Mouse (Mus musculus): ENCODE data around the gene Mre11a.
A peak's percentile ranks its signal among the peaks of the same experiment; 100 is the strongest.

Mre11a gene

GRCm38 (mm10) chr9:14784039-14785002 lies at the start of gene Mre11a, which contains the start of gene Ankrd49:
Gene Mre11a (plus strand): TSS chr9:14784654.
Gene Ankrd49 (minus strand): TSS chr9:14784856.
- DNase-seq (ENCODE audit: low spot score), result peak; percentile 95

- no peak for DNase-seq (ENCODE audit: low spot score)
Observed at GRCm38 (mm10) chr9:14739498-14740150, 44.8 kb upstream of the Mre11a start.

GRCm38 (mm10) chr9:14740151-14740924 lies 44.1 kb upstream of the Mre11a start, which contains the start of gene Piwil4:
Gene Piwil4 (minus strand): TSS chr9:14740733.
- no peak for DNase-seq (ENCODE audit: low spot score)

- DNase-seq (ENCODE audit: low spot score), result no peak
Observed at GRCm38 (mm10) chr9:14750901-14751502, 33.5 kb upstream of the Mre11a start.

- DNase-seq (ENCODE audit: low spot score), result no peak
Observed at GRCm38 (mm10) chr9:14751503-14752000, 32.9 kb upstream of the Mre11a start.

GRCm38 (mm10) chr9:14752001-14752522 lies 32.4 kb upstream of the Mre11a start, which contains the start of gene Fut4:
Gene Fut4 (minus strand): TSS chr9:14752393.
- DNase-seq (ENCODE audit: low spot score), result no peak

- no peak for DNase-seq (ENCODE audit: low spot score)
Observed at GRCm38 (mm10) chr9:14753947-14754346, 30.5 kb upstream of the Mre11a start.

- DNase-seq (ENCODE audit: low spot score), result no peak
Observed at GRCm38 (mm10) chr9:14754469-14754868, 30.0 kb upstream of the Mre11a start.

- DNase-seq (ENCODE audit: low spot score), result no peak
Observed at GRCm38 (mm10) chr9:14758590-14758989, 25.9 kb upstream of the Mre11a start.

- no peak for DNase-seq (ENCODE audit: low spot score)
Observed at GRCm38 (mm10) chr9:14759261-14759660, 25.2 kb upstream of the Mre11a start.

- peak; percentile 39 for DNase-seq (ENCODE audit: low spot score)
Observed at GRCm38 (mm10) chr9:14764765-14765164, 19.7 kb upstream of the Mre11a start.

- DNase-seq (ENCODE audit: low spot score), result no peak
Observed at GRCm38 (mm10) chr9:14769811-14770210, 14.6 kb upstream of the Mre11a start.

GRCm38 (mm10) chr9:14770803-14771471 lies 13.5 kb upstream of the Mre11a start, which contains the start of gene 1700012B09Rik:
Gene 1700012B09Rik (minus strand): TSS chr9:14771030.
- no peak for DNase-seq (ENCODE audit: low spot score)

- no peak for DNase-seq (ENCODE audit: low spot score)
Observed at GRCm38 (mm10) chr9:14772074-14772473, 12.4 kb upstream of the Mre11a start.

- DNase-seq (ENCODE audit: low spot score), result no peak
Observed at GRCm38 (mm10) chr9:14773813-14774212, 10.6 kb upstream of the Mre11a start.

GRCm38 (mm10) chr9:14778341-14778740 lies 6.1 kb upstream of the Mre11a start:
- no peak for DNase-seq (ENCODE audit: low spot score)

GRCm38 (mm10) chr9:14787356-14787755 lies 2.9 kb downstream of the Mre11a start:
- DNase-seq (ENCODE audit: low spot score), result no peak

GRCm38 (mm10) chr9:14805714-14806113 lies 21.3 kb downstream of the Mre11a start:
- DNase-seq (ENCODE audit: low spot score), result no peak

GRCm38 (mm10) chr9:14806786-14807185 lies 22.3 kb downstream of the Mre11a start:
- DNase-seq (ENCODE audit: low spot score), result no peak

GRCm38 (mm10) chr9:14810111-14810510 lies 25.7 kb downstream of the Mre11a start:
- peak; percentile 8 for DNase-seq (ENCODE audit: low spot score)
